Mouse (Mus musculus) kidney, adult 9 months (tissue): ENCODE measurements around the gene Olfr743.

ENCODE experiments used
- DNase-seq: peaks from one replicate; pipeline ENCODE4 v3.0.0; 2022

Olfr743 gene

DNA sequence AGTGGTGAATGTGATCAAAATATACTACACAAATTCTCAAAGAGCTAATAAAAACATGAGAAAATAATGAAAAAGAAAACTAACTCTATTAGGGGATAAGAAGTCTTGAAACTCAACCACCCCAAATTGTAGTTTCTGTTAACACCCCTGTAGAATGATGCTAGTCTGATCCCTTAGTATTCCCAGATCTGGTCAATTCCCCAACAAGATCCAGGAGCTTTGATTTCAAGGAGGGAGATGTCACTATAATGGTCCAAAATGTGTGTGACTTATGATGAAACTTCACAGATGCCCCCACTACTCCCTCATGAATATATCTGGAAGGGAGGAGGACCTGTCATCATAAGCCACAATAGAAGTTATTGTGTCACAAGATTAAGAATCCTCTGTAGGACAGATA is at the start of gene Olfr743:
Gene Olfr743, plus strand, starts transcription at position 301 of the 400 bp plus-strand sequence.
- DNase-seq = no peak

DNA sequence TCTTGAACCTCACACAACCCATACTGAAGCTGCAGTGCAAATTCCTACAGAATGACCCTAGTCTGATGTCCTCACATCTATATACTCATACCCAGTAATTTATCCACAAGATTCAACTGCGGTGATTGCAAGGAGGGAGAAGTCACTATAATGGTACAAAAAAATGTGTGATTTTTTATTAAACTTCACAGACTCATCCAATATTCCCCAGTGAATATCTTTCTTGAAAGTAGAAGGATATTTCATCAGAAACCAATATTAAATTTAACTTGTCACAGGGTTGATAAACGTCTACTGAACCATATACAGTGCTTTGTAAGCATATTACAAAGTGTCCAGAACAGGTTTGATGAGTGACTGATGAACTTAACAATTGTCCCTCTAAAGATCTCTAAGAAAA is 49.2 kb upstream of the Olfr743 start, which contains the start of gene Olfr741:
Gene Olfr741, plus strand, starts transcription at position 301 of the 400 bp plus-strand sequence.
- DNase-seq = no peak

DNA sequence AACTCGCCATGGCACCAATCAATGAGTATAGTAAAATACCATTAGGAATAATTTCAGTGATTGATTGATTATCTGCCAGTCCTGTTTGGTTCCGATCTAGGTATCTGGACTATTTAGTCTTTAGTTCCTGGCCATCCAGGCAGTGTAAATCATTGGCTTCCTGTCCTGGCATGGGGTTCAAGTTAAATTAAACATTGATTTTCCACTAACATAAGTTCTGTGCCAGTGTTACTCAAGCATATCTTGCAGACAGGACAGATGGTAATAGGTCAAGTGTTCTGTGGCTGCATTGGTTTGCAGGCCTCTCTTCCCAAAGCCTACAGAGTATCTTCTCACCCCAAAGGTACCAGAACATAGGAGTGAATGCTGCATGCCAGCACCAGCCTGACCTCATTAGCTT is 43.2 kb upstream of the Olfr743 start:
- DNase-seq = peak; percentile 70

DNA sequence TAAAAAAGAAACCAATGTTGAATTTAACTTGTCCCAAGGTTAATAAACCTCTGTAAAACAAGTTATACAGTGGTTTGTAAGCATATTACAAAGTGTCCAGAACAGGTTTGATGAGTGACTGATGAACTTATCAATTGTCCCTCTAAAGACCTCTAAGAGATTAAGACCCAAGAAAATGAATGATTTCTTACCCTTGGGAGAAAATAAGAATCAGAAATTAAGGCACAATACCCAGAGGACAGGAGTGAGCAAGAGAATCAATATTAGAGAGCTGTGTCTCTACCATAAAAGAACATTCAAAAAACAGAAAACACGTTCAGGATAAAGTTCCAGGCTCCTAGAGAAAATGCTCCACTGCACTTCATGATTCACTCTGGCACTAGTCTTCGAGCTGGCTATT is 18.3 kb upstream of the Olfr743 start, which contains the start of gene Olfr742:
Gene Olfr742, plus strand, starts transcription at position 301 of the 400 bp plus-strand sequence.
- no peak for DNase-seq

DNA sequence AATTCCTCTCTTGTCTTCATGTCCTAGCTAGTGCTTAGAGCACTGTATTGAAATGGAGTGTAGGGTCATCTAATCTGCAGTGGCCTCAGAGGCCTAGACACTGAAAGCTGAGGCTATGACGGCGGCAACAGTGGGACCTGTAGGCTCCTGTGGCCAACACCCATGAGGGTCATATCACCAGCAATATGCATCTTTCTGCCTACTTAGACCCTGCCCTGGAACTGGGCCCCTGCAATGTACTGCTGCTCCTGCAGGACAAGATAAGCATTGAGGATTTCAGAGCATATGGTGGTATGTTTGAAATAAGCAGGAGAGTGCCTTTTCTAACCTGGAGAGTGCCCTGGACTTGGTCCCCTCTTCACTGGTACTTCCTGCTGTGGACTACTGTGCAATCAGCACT is 31.1 kb downstream of the Olfr743 start:
- DNase-seq = no peak

DNA sequence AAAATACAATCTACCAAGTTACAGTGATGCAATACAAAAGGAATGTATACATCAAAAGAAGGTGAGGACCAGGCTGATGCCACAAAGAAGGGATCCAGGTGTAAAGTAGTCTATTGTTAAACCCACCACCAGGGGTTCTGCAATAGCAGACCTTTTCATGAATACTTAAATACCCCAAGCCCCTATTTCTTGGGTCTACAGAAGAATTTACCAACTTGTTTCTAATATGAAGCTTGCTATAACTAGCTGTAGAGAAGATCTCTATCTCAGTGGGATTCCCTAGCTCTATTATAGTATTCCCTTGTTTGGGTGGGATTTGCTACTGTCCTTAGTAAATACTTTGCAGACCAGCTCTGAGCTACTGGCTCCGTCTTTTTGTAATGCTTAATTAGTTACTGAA is 51.4 kb downstream of the Olfr743 start:
- DNase-seq = peak; percentile 3
